Mouse (Mus musculus) myocyte (in vitro differentiated cells): ENCODE measurements at regions not wholly inside any gene's neighbourhood (a gene's known extent, or its start where the extent isn't known, plus 50 kb on each side); places are given as distances from the start of the nearest gene placed in this dataset.

ENCODE experiments used
- H3K27me3 ChIP-seq: one replicate; pipeline ENCODE4 v1.6.1; 2011; ENCODE audit not compliant: control insufficient read depth, insufficient read depth, insufficient read length
- H3K36me3 ChIP-seq: one replicate; pipeline ENCODE4 v1.6.1; 2011; ENCODE audit not compliant: control insufficient read depth, insufficient read depth
- H3K4me2 ChIP-seq: one replicate; pipeline ENCODE4 v1.6.1; 2011; ENCODE audit warnings: low read depth, control low read depth
- H3K4me3 ChIP-seq: one replicate; pipeline ENCODE4 v1.5.1; 2011; ENCODE audit warnings: mild to moderate bottlenecking, control low read depth, moderate library complexity
- H3K79me2 ChIP-seq: one replicate; pipeline ENCODE4 v1.6.1; 2011; ENCODE audit not compliant: control insufficient read depth, insufficient read depth
- H3ac ChIP-seq: one replicate; pipeline ENCODE4 v1.6.1; 2011; ENCODE audit not compliant: control insufficient read depth, insufficient read length
- CEBPB ChIP-seq: IDR thresholded peaks from 2 replicates; pipeline ENCODE4 v1.6.1; 2011; ENCODE audit warnings: mild to moderate bottlenecking, moderate library complexity; ENCODE audit not compliant: poor library complexity, insufficient read depth, severe bottlenecking
- E2F4 ChIP-seq: IDR thresholded peaks from one replicate; pipeline ENCODE4 v1.6.1; 2011; ENCODE audit warnings: mild to moderate bottlenecking, control low read depth, moderate library complexity; ENCODE audit not compliant: insufficient read depth
- MAX ChIP-seq: IDR thresholded peaks from one replicate; pipeline ENCODE4 v1.6.1; 2011; ENCODE audit warnings: low read depth, mild to moderate bottlenecking, control low read depth
- MYOD1 ChIP-seq, 3 experiments: IDR thresholded peaks; one replicate each; pipeline ENCODE4 v1.6.1; 2011; ENCODE audit warnings: control low read depth in 2 of 3, low read depth in 2 of 3, mild to moderate bottlenecking in 2 of 3, moderate library complexity in 1 of 3; ENCODE audit not compliant: insufficient read length in 2 of 3, control insufficient read depth in 1 of 3
- MYOG ChIP-seq, 3 experiments: IDR thresholded peaks; one replicate each; pipeline ENCODE4 v1.6.1; 2011; ENCODE audit warnings: control low read depth in 2 of 3, low read depth in 2 of 3, mild to moderate bottlenecking in 2 of 3; ENCODE audit not compliant: insufficient read length in 2 of 3, control insufficient read depth in 1 of 3, insufficient read depth in 1 of 3
- POLR2A ChIP-seq: IDR thresholded peaks from one replicate; pipeline ENCODE4 v1.6.1; 2011; ENCODE audit warnings: low read depth, mild to moderate bottlenecking, control low read depth, moderate library complexity; ENCODE audit not compliant: insufficient read length
- POLR2AphosphoS2 ChIP-seq: IDR thresholded peaks from one replicate; pipeline ENCODE4 v1.6.1; 2011; ENCODE audit warnings: low read depth, control low read depth; ENCODE audit not compliant: insufficient read length
- REST ChIP-seq: IDR thresholded peaks from one replicate; pipeline ENCODE4 v1.6.1; 2011; ENCODE audit warnings: mild to moderate bottlenecking, control low read depth, moderate library complexity; ENCODE audit not compliant: insufficient read depth, insufficient read length
- SRF ChIP-seq: IDR thresholded peaks from one replicate; pipeline ENCODE4 v1.6.1; 2011; ENCODE audit warnings: low read depth; ENCODE audit not compliant: control insufficient read depth, insufficient read length
- TCF12 ChIP-seq: IDR thresholded peaks from one replicate; pipeline ENCODE4 v1.6.1; 2011; ENCODE audit warnings: mild to moderate bottlenecking, control low read depth; ENCODE audit not compliant: poor library complexity, insufficient read depth, severe bottlenecking
- TCF3 ChIP-seq: IDR thresholded peaks from one replicate; pipeline ENCODE4 v1.6.1; 2011; ENCODE audit warnings: low read depth, control low read depth; ENCODE audit not compliant: insufficient read length
- USF1 ChIP-seq: IDR thresholded peaks from one replicate; pipeline ENCODE4 v1.6.1; 2011; ENCODE audit warnings: low read depth, mild to moderate bottlenecking, control low read depth, moderate library complexity

GRCm38 (mm10) chr12:5982096-5982495, 606.6 kb upstream of the Klhl29 start:
- TF ChIP-seq E2F4 = no peak
- TF ChIP-seq REST = no peak
- no peak for TF ChIP-seq POLR2AphosphoS2
- no peak for TF ChIP-seq TCF12
- no peak for TF ChIP-seq TCF3
- TF ChIP-seq SRF = no peak
- no peak for TF ChIP-seq CEBPB
- no peak for TF ChIP-seq MAX
- TF ChIP-seq POLR2A = no peak
- TF ChIP-seq MYOG (IDR thresholded peaks at IDR 0.05; ENCODE audit: control insufficient read depth in 1 of 3, insufficient read depth in 1 of 3, insufficient read length in 2 of 3, low read depth in 2 of 3) = no peak
- TF ChIP-seq USF1 = no peak
- TF ChIP-seq MYOD1 (IDR thresholded peaks at IDR 0.05; ENCODE audit: control insufficient read depth in 1 of 3, insufficient read length in 2 of 3, low read depth in 2 of 3) = no peak
- no peaks in the 10 kb centered on the region for H3K27me3 ChIP-seq
- H3K79me2 ChIP-seq = no peaks in the 10 kb centered on the region
- no peak overlapping the region for H3K4me3 ChIP-seq
- H3ac ChIP-seq = no peak overlapping the region
- no peak overlapping the region for H3K4me2 ChIP-seq
- no peaks in the 10 kb centered on the region for H3K36me3 ChIP-seq

- Histone ChIP-seq H3K36me3 (no peaks in the 10 kb centered on the region), H3K79me2 (no peaks in the 10 kb centered on the region), H3K4me2 (no peak overlapping the region), H3ac (no peak overlapping the region), H3K4me3 (no peak overlapping the region), H3K27me3 (no peaks in the 10 kb centered on the region)
- TF ChIP-seq TCF12 (no peak), POLR2AphosphoS2 (no peak), MYOD1 (IDR thresholded peaks at IDR 0.05; ENCODE audit: control insufficient read depth in 1 of 3, insufficient read length in 2 of 3, low read depth in 2 of 3) (no peak), TCF3 (no peak), MYOG (IDR thresholded peaks at IDR 0.05; ENCODE audit: control insufficient read depth in 1 of 3, insufficient read depth in 1 of 3, insufficient read length in 2 of 3, low read depth in 2 of 3) (no peak), USF1 (no peak), SRF (no peak), MAX (no peak), CEBPB (no peak), POLR2A (no peak), E2F4 (no peak), REST (no peak)
Measured at GRCm38 (mm10) chr12:5975926-5976325, 600.4 kb upstream of the Klhl29 start.

- no peaks in the 10 kb centered on the region for H3K36me3 ChIP-seq
- H3K4me2 ChIP-seq = no peak overlapping the region
- H3K27me3 ChIP-seq = no peaks in the 10 kb centered on the region
- no peaks in the 10 kb centered on the region for H3K79me2 ChIP-seq
- no peak for TF ChIP-seq CEBPB
- TF ChIP-seq POLR2AphosphoS2 = no peak
- TF ChIP-seq TCF12 = no peak
- TF ChIP-seq REST = no peak
- no peak for TF ChIP-seq MYOD1 (IDR thresholded peaks at IDR 0.05; ENCODE audit: control insufficient read depth in 1 of 3, insufficient read length in 2 of 3, low read depth in 2 of 3)
- no peak for TF ChIP-seq E2F4
- TF ChIP-seq SRF = no peak
- no peak for TF ChIP-seq POLR2A
- no peak for TF ChIP-seq MAX
- TF ChIP-seq MYOG (IDR thresholded peaks at IDR 0.05; ENCODE audit: control insufficient read depth in 1 of 3, insufficient read depth in 1 of 3, insufficient read length in 2 of 3, low read depth in 2 of 3) = no peak
- no peak for TF ChIP-seq TCF3
- no peak for TF ChIP-seq USF1
- no peak overlapping the region for H3K4me3 ChIP-seq
- H3ac ChIP-seq = no peak overlapping the region
Measured at GRCm38 (mm10) chr12:5969556-5969955, 594.1 kb upstream of the Klhl29 start.

DNA sequence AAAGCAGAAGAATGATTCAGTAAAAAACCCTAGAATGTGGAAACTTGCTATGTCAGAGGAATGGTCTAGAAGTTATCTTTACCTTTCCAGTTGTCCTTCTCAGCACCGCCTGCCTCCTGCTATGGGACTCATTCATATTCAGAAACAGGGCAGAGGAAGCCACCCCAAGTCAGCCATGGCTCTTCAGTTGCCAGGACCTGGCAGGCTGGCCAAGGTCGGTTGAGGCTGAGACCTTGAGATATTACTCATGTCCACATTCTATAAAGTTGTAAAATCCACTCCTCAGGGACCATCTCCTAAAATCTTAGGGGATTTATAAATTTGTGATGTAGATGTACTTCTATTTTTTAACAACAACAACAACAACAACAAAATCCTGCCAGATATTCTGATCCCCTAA, 580.7 kb upstream of the Klhl29 start:
- H3K4me3 ChIP-seq = no peak overlapping the region
- no peak overlapping the region for H3ac ChIP-seq
- H3K4me2 ChIP-seq = no peak overlapping the region
- no peaks in the 10 kb centered on the region for H3K27me3 ChIP-seq
- no peak for TF ChIP-seq MAX
- TF ChIP-seq SRF = no peak
- no peak for TF ChIP-seq POLR2A
- no peak for TF ChIP-seq TCF3
- no peak for TF ChIP-seq E2F4
- no peak for TF ChIP-seq REST
- no peaks in the 10 kb centered on the region for H3K36me3 ChIP-seq
- no peaks in the 10 kb centered on the region for H3K79me2 ChIP-seq

DNA sequence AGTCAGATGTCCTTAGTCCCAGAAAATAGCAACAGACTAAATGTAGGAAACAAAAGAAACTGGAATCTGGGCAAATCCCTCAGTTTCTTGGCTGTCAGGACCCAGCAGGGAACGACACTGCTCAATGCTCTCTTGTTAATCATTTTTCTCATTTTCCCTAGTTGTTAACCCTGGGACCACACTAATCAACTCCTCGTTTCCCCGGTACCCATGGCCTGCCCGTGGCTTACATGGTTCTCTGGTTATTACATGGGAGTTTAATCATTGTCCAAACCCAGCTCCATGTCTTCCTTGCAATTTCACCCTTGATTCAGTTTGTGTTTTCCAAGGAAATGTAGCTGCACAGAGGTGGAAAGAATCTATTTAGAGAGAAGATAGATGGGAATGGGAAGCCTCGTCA, 580.1 kb upstream of the Klhl29 start:
- no peak overlapping the region for H3K4me2 ChIP-seq
- TF ChIP-seq MAX (no peak), MYOG (IDR thresholded peaks at IDR 0.05; ENCODE audit: control insufficient read depth in 1 of 3, insufficient read depth in 1 of 3, insufficient read length in 2 of 3, low read depth in 2 of 3) (no peak), TCF12 (no peak), REST (no peak), CEBPB (no peak), POLR2AphosphoS2 (no peak), USF1 (no peak), SRF (no peak), TCF3 (no peak), POLR2A (no peak), E2F4 (no peak), MYOD1 (IDR thresholded peaks at IDR 0.05; ENCODE audit: control insufficient read depth in 1 of 3, insufficient read length in 2 of 3, low read depth in 2 of 3) (no peak)
- H3K27me3 ChIP-seq = no peaks in the 10 kb centered on the region
- H3K79me2 ChIP-seq = no peaks in the 10 kb centered on the region
- no peak overlapping the region for H3ac ChIP-seq
- H3K4me3 ChIP-seq = no peak overlapping the region
- H3K36me3 ChIP-seq = no peaks in the 10 kb centered on the region
